Mouse (Mus musculus) adrenal gland, postnatal 14 days (tissue): ENCODE data around the gene Arpp21. TPM values are rescaled to one million over a fixed set of nuclear protein-coding genes. Genes with fewer than 3 reads are reported as not detected.
A peak's percentile ranks its signal among the peaks of the same experiment; 100 is the strongest.
"Not testable (repeated sequence)": the region's sequence is repeated elsewhere in the genome, so short reads cannot be mapped to it uniquely, and the experiment has no call there.

Source experiments
- DNase-seq: peaks from one replicate; pipeline ENCODE4 v3.0.0; 2021; ENCODE audit warnings: mixed read lengths
- total RNA-seq: library from RNA; stranded (reverse); gene quantifications from 2 replicates; pipeline ENCODE4 v1.2.3, GENCODE M21; 2021

The Arpp21 gene
- total RNA-seq, 1 experiment from 2014 or later, result 1.3 TPM

GRCm38 (mm10) chr9:112100841-112101595, 134.7 kb downstream of the Arpp21 start:
- no peak for DNase-seq

DNA sequence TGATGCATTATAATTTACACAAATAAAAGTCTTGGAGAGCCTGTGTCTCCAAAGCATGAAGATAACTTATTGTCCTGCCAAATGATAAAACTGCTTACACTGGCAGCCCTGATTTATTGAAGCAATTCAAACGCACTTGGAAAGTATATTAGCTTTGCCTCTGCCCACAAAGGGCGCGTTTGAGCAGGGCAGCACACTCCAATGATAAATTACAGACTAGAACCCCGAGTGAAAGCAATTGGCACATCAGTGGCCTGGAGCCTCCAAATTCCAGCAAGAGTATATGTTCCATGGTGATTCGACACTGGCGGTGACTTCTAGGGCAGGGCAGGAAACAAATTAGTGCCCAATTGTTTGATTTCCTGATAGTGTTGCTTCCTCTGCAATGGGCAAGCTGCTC, 137.5 kb downstream of the Arpp21 start:
- no peak for DNase-seq

GRCm38 (mm10) chr9:112095708-112096107, 140.0 kb downstream of the Arpp21 start:
- DNase-seq, result no peak

DNA sequence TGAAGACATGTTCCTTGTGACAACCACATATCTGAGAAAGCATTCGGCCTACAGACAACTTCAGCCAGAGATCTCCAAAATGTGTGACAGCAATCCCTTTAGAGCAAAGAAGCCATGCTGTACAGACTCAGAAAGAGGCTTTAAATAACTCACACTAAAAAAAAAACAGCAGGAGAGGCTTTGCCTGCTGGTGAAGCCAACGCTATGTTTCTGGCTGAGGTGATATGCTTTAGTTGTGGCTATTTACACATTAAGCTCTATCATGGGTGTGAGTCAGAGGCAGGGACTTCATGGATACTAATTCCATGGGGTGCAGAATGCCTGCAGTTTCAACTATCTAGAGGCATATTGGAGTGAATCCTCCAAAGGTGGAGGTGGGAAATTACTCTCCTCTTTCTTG, 140.5 kb downstream of the Arpp21 start:
- no peak for DNase-seq

GRCm38 (mm10) chr9:112078903-112079302, 156.8 kb downstream of the Arpp21 start:
- DNase-seq, result no peak

DNA sequence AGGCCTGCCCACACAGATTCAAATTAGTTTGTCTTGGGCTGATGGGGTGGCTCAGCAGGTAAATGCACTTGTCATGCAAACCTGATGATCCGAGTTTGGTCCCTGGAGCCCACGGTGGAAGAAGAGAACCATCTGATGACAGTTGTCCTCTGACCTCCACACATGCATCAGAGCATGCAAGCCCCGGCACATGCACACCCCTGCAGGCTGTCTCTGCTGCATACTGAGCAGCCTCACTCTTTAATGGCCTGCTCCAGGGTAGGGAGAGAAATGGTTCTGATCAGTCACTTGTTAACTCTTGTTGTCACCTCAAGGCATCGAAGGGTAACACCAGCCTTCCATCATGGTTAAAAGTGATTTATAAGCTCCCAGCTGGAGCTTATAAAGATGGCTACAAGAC, 157.3 kb downstream of the Arpp21 start:
- no peak for DNase-seq

DNA sequence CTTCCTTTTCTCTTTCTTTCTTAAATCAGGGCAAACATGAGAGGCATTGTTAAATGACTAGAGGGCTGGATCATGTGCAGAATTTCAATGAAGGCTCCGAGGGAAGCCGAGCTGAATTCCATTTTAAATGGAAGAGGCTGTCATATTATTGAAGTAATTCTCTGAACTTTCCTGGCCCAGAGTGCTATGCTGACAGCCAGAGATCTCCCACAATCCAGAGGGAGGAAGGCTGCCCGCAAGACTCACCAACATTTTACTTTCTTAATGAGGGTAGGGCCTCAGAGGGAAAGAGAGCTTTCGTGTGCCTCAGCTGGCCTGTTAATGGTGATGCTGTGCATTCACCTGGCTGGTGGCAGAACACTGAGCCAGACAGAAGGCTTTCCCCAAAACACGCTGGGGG, 160.5 kb downstream of the Arpp21 start:
- DNase-seq, result no peak

- no peak for DNase-seq
Measured at GRCm38 (mm10) chr9:112074872-112075271, 160.9 kb downstream of the Arpp21 start.

GRCm38 (mm10) chr9:112071368-112071767, 164.4 kb downstream of the Arpp21 start:
- peak; percentile 32 for DNase-seq

GRCm38 (mm10) chr9:112070961-112071360, 164.8 kb downstream of the Arpp21 start:
- peak; percentile 17 for DNase-seq

GRCm38 (mm10) chr9:112068250-112068649, 167.5 kb downstream of the Arpp21 start:
- no peak for DNase-seq

DNA sequence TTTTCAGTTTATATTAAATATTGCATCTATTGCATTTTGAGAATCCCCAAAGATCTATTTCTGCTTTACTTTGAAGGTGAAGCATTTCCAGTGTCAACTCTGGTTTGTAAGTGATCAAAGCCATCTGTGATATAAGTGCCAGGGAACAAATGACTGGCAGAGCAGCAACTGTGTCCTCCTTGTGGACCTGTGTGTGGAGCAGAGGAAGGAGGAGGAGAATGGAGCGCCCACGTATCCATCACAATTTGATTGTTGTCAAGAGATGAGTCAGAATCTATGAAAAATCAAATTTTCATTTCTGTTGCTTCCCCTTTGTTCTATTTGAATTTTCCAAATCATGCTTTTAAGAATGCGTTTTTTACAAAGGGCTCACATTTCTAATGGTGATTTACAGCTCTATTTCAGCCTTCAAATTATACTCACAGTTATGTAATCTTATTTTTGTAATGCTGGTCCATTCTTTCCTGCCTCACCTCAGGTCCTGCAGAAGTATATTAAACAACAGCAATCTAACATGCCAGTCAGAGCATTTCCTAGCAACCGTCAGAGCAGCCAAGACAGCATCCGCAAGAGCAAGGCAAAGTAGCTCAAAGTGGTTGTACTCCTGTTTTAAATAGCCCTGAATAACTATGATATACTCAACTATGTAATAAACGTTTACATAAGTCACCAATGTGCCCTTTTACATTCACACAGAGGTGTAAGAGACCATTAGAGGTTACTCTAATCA, 174.9 kb downstream of the Arpp21 start:
- DNase-seq, result no peak

DNA sequence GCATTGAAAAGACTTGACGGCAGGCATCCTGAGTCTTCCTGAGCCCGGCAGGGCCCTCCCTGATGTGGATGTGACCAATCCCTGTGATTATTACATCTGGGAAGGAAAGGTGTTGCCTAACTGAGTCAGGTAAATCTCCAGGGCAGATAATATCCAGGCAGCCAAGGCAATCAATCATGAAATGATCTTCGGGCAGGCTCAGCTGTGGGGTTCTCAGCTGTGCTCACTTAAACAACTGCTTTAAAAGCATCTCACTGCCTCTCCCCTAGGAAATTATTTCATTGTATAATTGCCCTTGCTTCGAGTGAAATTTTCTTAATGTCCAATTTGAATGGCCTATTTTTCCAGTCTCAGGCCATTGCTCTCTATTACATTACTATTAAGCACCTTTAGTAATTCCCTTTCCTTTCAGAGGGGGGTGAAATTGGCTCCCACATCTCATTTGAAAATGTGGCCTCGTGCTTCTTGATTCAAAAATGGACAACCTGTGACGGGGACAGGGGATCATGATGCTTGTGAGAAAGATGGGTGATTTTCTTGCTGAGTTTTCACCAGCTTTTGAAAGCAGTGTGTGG, 180.8 kb downstream of the Arpp21 start:
- DNase-seq, result no peak

- DNase-seq, result no peak
Measured at GRCm38 (mm10) chr9:112047903-112048467, 187.8 kb downstream of the Arpp21 start.

- DNase-seq, result no peak
Measured at GRCm38 (mm10) chr9:112040566-112040965, 195.2 kb downstream of the Arpp21 start.

DNA sequence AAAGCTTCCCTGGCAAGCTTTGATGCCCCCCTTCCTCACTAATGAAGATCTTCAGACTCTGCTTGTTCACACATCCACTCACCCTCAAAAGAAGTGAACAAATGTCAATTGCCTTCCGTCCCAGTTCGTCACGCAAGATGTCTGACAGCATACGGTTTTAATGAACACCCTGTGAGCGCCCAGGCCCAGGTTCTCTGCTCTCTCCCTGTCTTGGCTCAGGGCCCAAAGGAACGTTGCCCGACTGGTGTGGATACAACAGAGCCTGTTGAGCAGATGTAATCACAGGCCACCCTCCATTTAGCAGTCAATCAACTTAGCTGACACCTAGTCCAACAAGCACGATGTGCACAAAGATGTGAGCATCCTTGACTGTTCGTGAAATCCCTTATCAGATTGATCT, 198.0 kb downstream of the Arpp21 start:
- no peak for DNase-seq

- DNase-seq, result not testable (repeated sequence)
Measured at GRCm38 (mm10) chr9:112033840-112034239, 201.9 kb downstream of the Arpp21 start.

DNA sequence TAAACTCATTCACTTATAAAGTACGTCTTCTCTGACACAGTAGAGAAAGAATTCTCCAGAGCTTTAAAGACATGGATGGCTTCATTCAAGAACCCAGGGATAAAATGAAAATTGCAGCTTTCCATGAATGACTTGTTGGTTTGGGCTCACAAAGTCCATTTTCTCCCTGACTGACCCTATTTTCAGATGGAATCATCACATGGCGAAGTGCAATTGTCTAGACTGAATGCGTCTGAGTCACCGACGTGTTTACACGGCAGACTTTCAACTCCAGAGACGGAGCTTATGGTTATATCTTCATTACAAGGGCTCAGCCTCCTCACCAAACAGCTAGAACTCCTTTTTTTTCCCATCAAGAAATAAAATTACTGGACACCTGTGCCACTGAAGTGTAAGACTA, 203.6 kb downstream of the Arpp21 start:
- DNase-seq, result no peak

DNA sequence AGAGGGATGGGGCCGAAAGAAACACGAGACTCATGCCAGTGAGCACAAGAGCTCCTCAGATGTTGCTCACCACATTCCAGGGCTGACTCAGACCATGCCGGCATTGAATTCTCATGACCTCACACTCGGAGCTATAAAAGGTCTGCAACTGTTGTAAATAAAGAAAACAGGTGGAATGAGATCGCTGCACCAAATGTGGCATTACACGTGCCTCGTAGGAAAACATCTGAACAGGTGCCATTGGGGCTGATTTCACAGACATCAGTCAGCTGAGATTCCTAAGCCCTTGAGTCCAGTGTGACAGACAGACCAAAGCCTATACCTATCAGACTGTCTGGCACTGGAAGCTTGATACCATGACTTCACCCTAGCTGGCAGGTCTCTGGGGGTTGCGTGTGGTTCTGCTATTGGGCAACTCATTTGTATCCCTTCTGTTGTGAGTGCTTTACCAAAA, 212.1 kb downstream of the Arpp21 start:
- DNase-seq, result no peak

GRCm38 (mm10) chr9:112023111-112023510, 212.6 kb downstream of the Arpp21 start:
- DNase-seq, result no peak
